Mouse (Mus musculus) spleen, adult 2 months (tissue): ENCODE measurements around the gene Gm17545.
"Not testable (repeated sequence)": the region's sequence is repeated elsewhere in the genome, so short reads cannot be mapped to it uniquely, and the experiment has no call there.

ENCODE experiments used
- CTCF ChIP-seq: fragments of 200-500 bp; IDR thresholded peaks from 2 replicates; pipeline ENCODE4 v1.5.1; 2011; ENCODE audit warnings: mild to moderate bottlenecking, inconsistent platforms; ENCODE audit not compliant: insufficient read depth, insufficient read length, insufficient replicate concordance; ENCODE audit errors: extremely low read depth
- POLR2A ChIP-seq: fragments of 200-500 bp; IDR thresholded peaks from 2 replicates; pipeline ENCODE4 v1.6.1; 2011; ENCODE audit warnings: low read depth, low read length, inconsistent platforms

DNA sequence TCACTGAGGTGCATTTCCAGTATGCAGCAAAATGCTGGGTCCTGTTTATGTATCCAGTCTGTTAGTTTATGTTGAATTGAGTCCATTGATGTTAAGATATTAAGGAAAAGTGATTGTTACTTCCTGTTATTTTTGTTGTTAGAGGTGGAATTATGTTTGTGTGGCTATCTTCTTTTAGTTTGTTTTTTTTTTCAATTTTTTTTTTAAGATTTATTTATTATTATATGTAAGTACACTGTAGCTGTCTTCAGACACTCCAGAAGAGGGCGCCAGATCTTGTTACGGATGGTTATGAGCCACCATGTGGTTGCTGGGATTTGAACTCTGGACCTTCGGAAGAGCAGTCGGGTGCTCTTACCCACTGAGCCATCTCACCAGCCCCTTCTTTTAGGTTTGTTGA lies 46.5 kb upstream of the Gm17545 start:
- not testable (repeated sequence) for TF ChIP-seq POLR2A, CTCF
